Mouse (Mus musculus) layer of hippocampus, postnatal 10 days (tissue): ENCODE data around the gene Gm11541. TPM values are rescaled to one million over a fixed set of nuclear protein-coding genes. Genes with fewer than 3 reads are reported as not detected.

Experiments used
- total RNA-seq, 2 experiments: library from RNA; stranded (reverse); gene quantifications; 2 replicates each; pipeline ENCODE4 v1.2.3; 2021

Gm11541 gene
- total RNA-seq, 2 experiments from 2014 or later: not detected

Other genes starting within 250 kb of the Gm11541 start
- 100 to 1,000 TPM; 111 to 128 TPM for gene Cacna1g, start 230.3 kb downstream of the Gm11541 start, total RNA-seq
- gene Spata20, start 218.3 kb downstream of the Gm11541 start, total RNA-seq: 1 to 10 TPM; 1.0 to 2.1 TPM
- 1 to 10 TPM; 3.1 to 3.3 TPM for gene Epn3, start 204.5 kb downstream of the Gm11541 start, total RNA-seq
- 1 to 10 TPM; 1.3 to 2.7 TPM for gene Mycbpap, start 182.8 kb downstream of the Gm11541 start, total RNA-seq
- 10 to 100 TPM; 13.1 to 14.1 TPM for gene Rsad1, start 155.2 kb downstream of the Gm11541 start, total RNA-seq
- 1 to 10 TPM in 1 of 2 experiments, under 1 TPM in 1; 0.78 to 1.4 TPM for gene Chad, start 139.5 kb downstream of the Gm11541 start, total RNA-seq
- 10 to 100 TPM; 21.2 to 21.6 TPM for gene Acsf2, start 102.6 kb downstream of the Gm11541 start, total RNA-seq
- 10 to 100 TPM; 84.6 to 87.2 TPM for gene Lrrc59, start 74.7 kb downstream of the Gm11541 start, total RNA-seq
- 10 to 100 TPM; 61.8 to 62.3 TPM for gene Mrpl27, start 50.7 kb downstream of the Gm11541 start, total RNA-seq
- gene Eme1, start 50.5 kb downstream of the Gm11541 start, total RNA-seq: 1 to 10 TPM in 1 of 2 experiments, under 1 TPM in 1; 0.40 to 1.1 TPM
- 10 to 100 TPM; 24.7 to 30.4 TPM for gene Xylt2, start 27.0 kb downstream of the Gm11541 start, total RNA-seq
- under 1 TPM; 0.65 to 0.71 TPM for gene Cdc34b, start 37.3 kb upstream of the Gm11541 start, total RNA-seq
- gene Tmem92, start 78.2 kb upstream of the Gm11541 start, total RNA-seq: not detected
- 10 to 100 TPM; 60.6 to 66.1 TPM for gene Col1a1, start 231.7 kb upstream of the Gm11541 start, total RNA-seq